Mouse (Mus musculus): Measurements from ENCODE around the gene A630089N07Rik. TPM values are rescaled to one million over a fixed set of nuclear protein-coding genes. Genes with fewer than 3 reads are reported as not detected.
"Not testable (repeated sequence)": the region's sequence is repeated elsewhere in the genome, so short reads cannot be mapped to it uniquely, and the experiment has no call there.

Gene A630089N07Rik
- polyA plus RNA-seq (2012): 0.05 TPM in 1 of 2 replicates, not detected in the other

GRCm38 (mm10) chr16:98081889-98082818 lies at the start of gene A630089N07Rik:
TSS of gene A630089N07Rik (minus strand) at chr16:98082450.
- not testable (repeated sequence) for H3K36me3 ChIP-seq (ENCODE audit: control insufficient read depth); H3K27me3 ChIP-seq (ENCODE audit: control insufficient read depth); H3K9me3 ChIP-seq (ENCODE audit: control insufficient read depth, low read length)
- peak within 1 kb of the TSS; percentile 81 for H3K4me3 ChIP-seq (replicated peaks)
- H3K4me1 ChIP-seq (ENCODE audit: control insufficient read depth): peaks cover 18% of the 10 kb centered on the region

- no peaks in the 10 kb centered on the region for H3K4me1 ChIP-seq (ENCODE audit: control insufficient read depth)
- H3K9me3 ChIP-seq (ENCODE audit: control insufficient read depth, low read length): peaks cover 3% of the 10 kb centered on the region; the same call in 1 of the 2 replicates
- TF ChIP-seq GATA1 (IDR thresholded peaks at IDR 0.05; ENCODE audit: low read length): no peak
- no peak for TF ChIP-seq TAL1 (IDR thresholded peaks at IDR 0.05; ENCODE audit: low read length)
- H3K36me3 ChIP-seq (ENCODE audit: control insufficient read depth): no peaks in the 10 kb centered on the region
- H3K27me3 ChIP-seq (ENCODE audit: control insufficient read depth): no peaks in the 10 kb centered on the region
- no peak overlapping the region for H3K4me3 ChIP-seq (replicated peaks)
Observed at GRCm38 (mm10) chr16:98107109-98107508, 24.9 kb upstream of the A630089N07Rik start.

- H3K36me3 ChIP-seq (ENCODE audit: control insufficient read depth); H3K27me3 ChIP-seq (ENCODE audit: control insufficient read depth); H3K9me3 ChIP-seq (ENCODE audit: control insufficient read depth, low read length): not testable (repeated sequence)
- Histone ChIP-seq H3K4me1 (ENCODE audit: control insufficient read depth) (peaks cover 18% of the 10 kb centered on the region), H3K4me3 (replicated peaks) (peak overlapping the region; percentile 81)
Observed at GRCm38 (mm10) chr16:98081550-98081888, 731 bp downstream of the A630089N07Rik start.

- H3K36me3 ChIP-seq (ENCODE audit: control insufficient read depth); H3K9me3 ChIP-seq (ENCODE audit: control insufficient read depth, low read length); H3K27me3 ChIP-seq (ENCODE audit: control insufficient read depth): not testable (repeated sequence)
- Histone ChIP-seq H3K4me3 (replicated peaks) (peak overlapping the region; percentile 81), H3K4me1 (ENCODE audit: control insufficient read depth) (peaks cover 18% of the 10 kb centered on the region)
Observed at GRCm38 (mm10) chr16:98081140-98081539, 1.1 kb downstream of the A630089N07Rik start.

GRCm38 (mm10) chr16:98079382-98079781 lies 2.9 kb downstream of the A630089N07Rik start:
- not testable (repeated sequence) for H3K4me3 ChIP-seq (replicated peaks); H3K9me3 ChIP-seq (ENCODE audit: control insufficient read depth, low read length); H3K36me3 ChIP-seq (ENCODE audit: control insufficient read depth); H3K27me3 ChIP-seq (ENCODE audit: control insufficient read depth)
- peaks cover 18% of the 10 kb centered on the region for H3K4me1 ChIP-seq (ENCODE audit: control insufficient read depth)

- H3K4me3 ChIP-seq (replicated peaks): no peak overlapping the region
- no peaks in the 10 kb centered on the region for H3K27me3 ChIP-seq (ENCODE audit: control insufficient read depth)
- H3K4me1 ChIP-seq (ENCODE audit: control insufficient read depth): no peaks in the 10 kb centered on the region
- no peaks in the 10 kb centered on the region for H3K9me3 ChIP-seq (ENCODE audit: control insufficient read depth, low read length)
- no peak for TF ChIP-seq GATA1 (IDR thresholded peaks at IDR 0.05; ENCODE audit: low read length)
- TF ChIP-seq TAL1 (IDR thresholded peaks at IDR 0.05; ENCODE audit: low read length): no peak
- H3K36me3 ChIP-seq (ENCODE audit: control insufficient read depth): no peaks in the 10 kb centered on the region
Observed at GRCm38 (mm10) chr16:98041676-98042075, 40.6 kb downstream of the A630089N07Rik start.

GRCm38 (mm10) chr16:98034971-98035370 lies 47.3 kb downstream of the A630089N07Rik start:
- not testable (repeated sequence) for H3K36me3 ChIP-seq (ENCODE audit: control insufficient read depth); H3K27me3 ChIP-seq (ENCODE audit: control insufficient read depth); H3K9me3 ChIP-seq (ENCODE audit: control insufficient read depth, low read length); H3K4me3 ChIP-seq (replicated peaks); H3K4me1 ChIP-seq (ENCODE audit: control insufficient read depth)

- H3K27me3 ChIP-seq (ENCODE audit: control insufficient read depth); H3K4me3 ChIP-seq (replicated peaks); H3K4me1 ChIP-seq (ENCODE audit: control insufficient read depth); H3K36me3 ChIP-seq (ENCODE audit: control insufficient read depth): not testable (repeated sequence)
- peaks cover 16% of the 10 kb centered on the region for H3K9me3 ChIP-seq (ENCODE audit: control insufficient read depth, low read length)
Observed at GRCm38 (mm10) chr16:98026186-98026585, 56.1 kb downstream of the A630089N07Rik start.

- Histone ChIP-seq H3K4me3 (replicated peaks) (no peak overlapping the region), H3K4me1 (ENCODE audit: control insufficient read depth) (no peaks in the 10 kb centered on the region), H3K27me3 (ENCODE audit: control insufficient read depth) (no peaks in the 10 kb centered on the region), H3K9me3 (ENCODE audit: control insufficient read depth, low read length) (peaks cover 21% of the 10 kb centered on the region), H3K36me3 (ENCODE audit: control insufficient read depth) (peaks cover 4% of the 10 kb centered on the region)
- TF ChIP-seq GATA1 (IDR thresholded peaks at IDR 0.05; ENCODE audit: low read length): no peak
- TF ChIP-seq TAL1 (IDR thresholded peaks at IDR 0.05; ENCODE audit: low read length): no peak
Observed at GRCm38 (mm10) chr16:98022657-98023345, 59.4 kb downstream of the A630089N07Rik start.

GRCm38 (mm10) chr16:98022081-98022480 lies 60.2 kb downstream of the A630089N07Rik start:
- H3K27me3 ChIP-seq (ENCODE audit: control insufficient read depth): no peaks in the 10 kb centered on the region
- H3K4me1 ChIP-seq (ENCODE audit: control insufficient read depth): no peaks in the 10 kb centered on the region
- TF ChIP-seq GATA1 (IDR thresholded peaks at IDR 0.05; ENCODE audit: low read length): no peak
- no peak for TF ChIP-seq TAL1 (IDR thresholded peaks at IDR 0.05; ENCODE audit: low read length)
- H3K4me3 ChIP-seq (replicated peaks): no peak overlapping the region
- peaks cover 6% of the 10 kb centered on the region for H3K36me3 ChIP-seq (ENCODE audit: control insufficient read depth)
- H3K9me3 ChIP-seq (ENCODE audit: control insufficient read depth, low read length): peaks cover 23% of the 10 kb centered on the region

- Histone ChIP-seq H3K4me3 (replicated peaks) (peak overlapping the region; percentile 65), H3K36me3 (ENCODE audit: control insufficient read depth) (peaks cover 11% of the 10 kb centered on the region), H3K4me1 (ENCODE audit: control insufficient read depth) (peaks cover 29% of the 10 kb centered on the region)
- H3K27me3 ChIP-seq (ENCODE audit: control insufficient read depth); H3K9me3 ChIP-seq (ENCODE audit: control insufficient read depth, low read length): not testable (repeated sequence)
Observed at GRCm38 (mm10) chr16:97997383-97997731, 84.9 kb downstream of the A630089N07Rik start.
